Mouse (Mus musculus) layer of hippocampus, adult 11-12 months (tissue): ENCODE data around the gene Cd59a.
A peak's percentile ranks its signal among the peaks of the same experiment; 100 is the strongest.
"Not testable (repeated sequence)": the region's sequence is repeated elsewhere in the genome, so short reads cannot be mapped to it uniquely, and the experiment has no call there.

Experiments
- DNase-seq: peaks from one replicate; pipeline ENCODE4 v3.0.0; 2022; ENCODE audit warnings: low spot score

The Cd59a gene

GRCm38 (mm10) chr2:104095741-104096213 lies at the start of gene Cd59a:
Cd59a (plus strand) TSS chr2:104095801.
- peak; percentile 55 for DNase-seq

- DNase-seq: no peak
Observed at GRCm38 (mm10) chr2:104058381-104058780, 37.2 kb upstream of the Cd59a start.

- DNase-seq: no peak
Observed at GRCm38 (mm10) chr2:104058954-104059353, 36.6 kb upstream of the Cd59a start.

- no peak for DNase-seq
Observed at GRCm38 (mm10) chr2:104059786-104060185, 35.8 kb upstream of the Cd59a start.

- no peak for DNase-seq
Observed at GRCm38 (mm10) chr2:104060996-104061395, 34.6 kb upstream of the Cd59a start.

- DNase-seq: no peak
Observed at GRCm38 (mm10) chr2:104062665-104063064, 32.9 kb upstream of the Cd59a start.

GRCm38 (mm10) chr2:104064152-104064551 lies 31.4 kb upstream of the Cd59a start:
- no peak for DNase-seq

GRCm38 (mm10) chr2:104065526-104065925 lies 30.1 kb upstream of the Cd59a start, which contains the start of gene Gm10912:
Gm10912 (plus strand) TSS chr2:104065826.
- DNase-seq: not testable (repeated sequence)

- not testable (repeated sequence) for DNase-seq
Observed at GRCm38 (mm10) chr2:104068450-104068849, 27.2 kb upstream of the Cd59a start, which contains the start of gene Gm10799. Gm10799 (minus strand) TSS chr2:104068550.

GRCm38 (mm10) chr2:104069704-104070185 lies 25.9 kb upstream of the Cd59a start, which contains the start of gene Cd59b:
Cd59b (plus strand) TSS chr2:104069849.
- no peak for DNase-seq

- DNase-seq: not testable (repeated sequence)
Observed at GRCm38 (mm10) chr2:104078285-104078684, 17.3 kb upstream of the Cd59a start.

- not testable (repeated sequence) for DNase-seq
Observed at GRCm38 (mm10) chr2:104081436-104082050, 14.1 kb upstream of the Cd59a start.

GRCm38 (mm10) chr2:104082474-104082873 lies 13.1 kb upstream of the Cd59a start:
- no peak for DNase-seq

- DNase-seq: not testable (repeated sequence)
Observed at GRCm38 (mm10) chr2:104084027-104084426, 11.6 kb upstream of the Cd59a start.

GRCm38 (mm10) chr2:104087562-104087961 lies 8.0 kb upstream of the Cd59a start:
- not testable (repeated sequence) for DNase-seq

GRCm38 (mm10) chr2:104093305-104093704 lies 2.3 kb upstream of the Cd59a start:
- no peak for DNase-seq

GRCm38 (mm10) chr2:104096256-104096655 lies 655 bp downstream of the Cd59a start:
- DNase-seq: no peak

- not testable (repeated sequence) for DNase-seq
Observed at GRCm38 (mm10) chr2:104096796-104097195, 1.2 kb downstream of the Cd59a start.

GRCm38 (mm10) chr2:104097396-104097795 lies 1.8 kb downstream of the Cd59a start:
- DNase-seq: not testable (repeated sequence)

- no peak for DNase-seq
Observed at GRCm38 (mm10) chr2:104098529-104099230, 3.1 kb downstream of the Cd59a start.

- no peak for DNase-seq
Observed at GRCm38 (mm10) chr2:104099231-104099585, 3.6 kb downstream of the Cd59a start.

GRCm38 (mm10) chr2:104099946-104100345 lies 4.3 kb downstream of the Cd59a start:
- DNase-seq: no peak

- no peak for DNase-seq
Observed at GRCm38 (mm10) chr2:104104800-104105199, 9.2 kb downstream of the Cd59a start.
